Mouse (Mus musculus) liver, embryonic 14.5 days (tissue): ENCODE data around the gene Elavl3.

Experiments used
- CTCF ChIP-seq: IDR thresholded peaks from 2 replicates; pipeline ENCODE4 v1.5.1; 2016; ENCODE audit warnings: antibody characterized with exemption, low read depth, control low read depth
- EP300 ChIP-seq: IDR thresholded peaks from 2 replicates; pipeline ENCODE4 v1.6.1; 2016; ENCODE audit warnings: antibody characterized with exemption, low read depth

GRCm38 (mm10) chr9:22030386-22030785 lies 21.4 kb downstream of the Elavl3 start:
- TF ChIP-seq EP300 (no peak), CTCF (no peak)
